Mouse (Mus musculus): Measurements from ENCODE around the gene Syt1.

- TF ChIP-seq CTCF (IDR thresholded peaks at IDR 0.05; ENCODE audit: borderline replicate concordance, insufficient read depth, low read length) (no peak), POLR2A (IDR thresholded peaks at IDR 0.05; ENCODE audit: low read depth, low read length) (no peak)
Measured at GRCm38 (mm10) chr10:108649174-108649573, 361.6 kb downstream of the Syt1 start.

Measured in embryonic fibroblast, embryonic 13.5 days (primary cell).